Mouse (Mus musculus) cortical plate, adult 2 months (tissue): ENCODE results near the gene Gm20873. TPM values are rescaled to one million over a fixed set of nuclear protein-coding genes. Genes with fewer than 3 reads are reported as not detected.
"Not testable (repeated sequence)": the region's sequence is repeated elsewhere in the genome, so short reads cannot be mapped to it uniquely, and the experiment has no call there.

ENCODE experiments used
- H3K27ac ChIP-seq: fragments of 200-500 bp; 2 replicates; pipeline ENCODE4 v1.5.1; 2012; ENCODE audit warnings: low read length, control low read depth, inconsistent platforms; ENCODE audit not compliant: insufficient read depth
- H3K4me1 ChIP-seq: fragments of 200-500 bp; 2 replicates; pipeline ENCODE4 v1.6.1; 2011; ENCODE audit warnings: low read length; ENCODE audit not compliant: control insufficient read depth, insufficient read depth
- H3K4me3 ChIP-seq: fragments of 200-500 bp; 2 replicates; pipeline ENCODE4 v1.5.1; 2011; ENCODE audit warnings: mild to moderate bottlenecking, low read length, control low read depth; ENCODE audit not compliant: insufficient read depth
- polyA plus RNA-seq: library from polyadenylated mRNA; depleted of rRNA; stranded (reverse); fragments of >200 nt; gene quantifications from 2 replicates; pipeline ENCODE4 v1.2.3, GENCODE M21; 2012; rRNA removed

Gene Gm20873
- polyA plus RNA-seq = not detected in 2 replicates

DNA sequence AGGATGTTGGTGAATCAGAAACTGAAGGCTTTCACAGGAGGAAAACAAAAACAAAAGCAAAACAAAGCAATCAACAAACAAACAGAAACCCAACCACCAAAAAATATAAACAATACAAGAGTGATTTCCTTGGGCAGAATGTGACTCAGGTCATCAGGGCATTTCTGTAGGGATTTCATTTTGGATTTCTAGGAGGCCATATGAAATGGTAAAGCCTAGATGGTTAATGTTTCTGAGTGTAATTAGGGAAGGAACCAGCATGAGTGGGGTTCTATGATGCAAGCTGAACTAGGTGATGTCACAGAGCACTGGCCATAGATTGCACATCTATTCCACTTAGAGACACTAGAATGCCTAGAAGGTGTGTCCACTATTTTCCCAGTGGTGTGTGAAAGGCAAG, at the start of gene Gm20873:
Gene Gm20873 (plus strand): TSS at position 301 of the 400 bp plus-strand sequence.
- H3K4me1 ChIP-seq, H3K4me3 ChIP-seq, H3K27ac ChIP-seq: not testable (repeated sequence)

DNA sequence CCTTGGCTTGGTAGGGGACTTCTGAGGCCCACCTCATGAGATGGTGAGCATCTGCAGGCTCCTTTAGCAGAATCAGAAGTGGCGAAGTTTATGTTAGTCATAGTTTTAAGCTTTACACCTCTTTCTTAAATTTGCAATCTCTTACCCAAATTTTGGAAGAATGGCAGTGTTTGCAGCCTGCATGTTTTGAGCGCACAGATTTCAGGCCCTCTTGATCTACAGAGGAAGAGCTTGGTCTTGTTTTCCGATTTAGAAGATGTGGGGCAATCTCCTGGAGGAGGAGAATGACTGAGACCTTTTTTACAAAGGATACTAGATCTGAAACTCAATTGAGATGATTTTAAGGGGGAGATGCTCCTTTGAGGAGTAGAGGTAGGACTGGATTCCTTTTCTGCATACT, 29.0 kb upstream of the Gm20873 start, which contains the start of gene Gm21746:
Gene Gm21746 (minus strand): TSS at position 101 of the 400 bp plus-strand sequence.
- H3K4me3 ChIP-seq, H3K27ac ChIP-seq, H3K4me1 ChIP-seq: not testable (repeated sequence)

Other genes with a start within 250 kb of the Gm20873 start
- gene Gm21746, start 29.1 kb upstream of the Gm20873 start, polyA plus RNA-seq = not detected in 2 replicates